Mouse (Mus musculus): Measurements from ENCODE around the gene Ntpcr. TPM values are rescaled to one million over a fixed set of nuclear protein-coding genes. Genes with fewer than 3 reads are reported as not detected.

Ntpcr gene
- 5.1 TPM for polyA plus RNA-seq (2014; fragmentation: Illumina TruSeq; extraction: RNeasy Lipid Tissue Mini Kit (QIAGEN cat#74804); ENCODE audit: low replicate concordance)

GRCm38 (mm10) chr8:125729746-125730145, at the start of gene Ntpcr:
Gene Ntpcr (plus strand): TSS chr8:125729963.

Other genes with a start within 250 kb of the Ntpcr start
- 0.78 TPM for gene Sipa1l2, start 160.2 kb upstream of the Ntpcr start, polyA plus RNA-seq (2014; fragmentation: Illumina TruSeq; extraction: RNeasy Lipid Tissue Mini Kit (QIAGEN cat#74804); ENCODE audit: low replicate concordance)
- gene Map10, start 60.1 kb upstream of the Ntpcr start, polyA plus RNA-seq (2014; fragmentation: Illumina TruSeq; extraction: RNeasy Lipid Tissue Mini Kit (QIAGEN cat#74804); ENCODE audit: low replicate concordance), result 3.2 TPM
- gene Pcnx2, start 168.4 kb downstream of the Ntpcr start, polyA plus RNA-seq (2014; fragmentation: Illumina TruSeq; extraction: RNeasy Lipid Tissue Mini Kit (QIAGEN cat#74804); ENCODE audit: low replicate concordance), result not detected
- gene Map3k21, start 180.5 kb downstream of the Ntpcr start, polyA plus RNA-seq (2014; fragmentation: Illumina TruSeq; extraction: RNeasy Lipid Tissue Mini Kit (QIAGEN cat#74804); ENCODE audit: low replicate concordance), result 12.6 TPM